Mouse (Mus musculus): Measurements from ENCODE around the gene St6galnac3.

Gene St6galnac3

GRCm38 (mm10) chr3:153513501-153514060 is 211.4 kb downstream of the St6galnac3 start:
- DNase-seq (ENCODE audit: low spot score in 2 of 2), result no peak

DNA sequence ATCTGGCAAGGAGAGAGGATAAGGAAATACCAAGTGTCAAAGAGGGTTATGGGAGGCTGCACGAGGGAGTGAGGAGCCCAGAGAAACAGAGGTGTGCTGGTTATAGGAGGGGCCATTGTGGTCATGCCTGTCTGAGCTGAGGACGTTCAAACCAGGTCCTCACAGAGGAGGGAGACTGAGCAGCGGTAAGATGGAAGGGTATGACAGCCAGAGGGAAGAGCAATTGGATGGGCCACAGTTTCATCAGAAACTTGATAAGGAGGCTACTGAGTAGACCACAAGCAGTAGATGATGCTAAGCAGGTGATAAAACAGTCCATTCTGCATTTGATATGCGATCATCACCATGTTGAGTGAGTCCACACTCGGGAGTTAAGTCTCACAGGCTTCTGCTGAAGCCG is 212.4 kb downstream of the St6galnac3 start:
- DNase-seq (ENCODE audit: low spot score in 2 of 2), result no peak

GRCm38 (mm10) chr3:153511151-153511580 is 213.8 kb downstream of the St6galnac3 start:
- DNase-seq (ENCODE audit: low spot score in 2 of 2), result no peak

DNA sequence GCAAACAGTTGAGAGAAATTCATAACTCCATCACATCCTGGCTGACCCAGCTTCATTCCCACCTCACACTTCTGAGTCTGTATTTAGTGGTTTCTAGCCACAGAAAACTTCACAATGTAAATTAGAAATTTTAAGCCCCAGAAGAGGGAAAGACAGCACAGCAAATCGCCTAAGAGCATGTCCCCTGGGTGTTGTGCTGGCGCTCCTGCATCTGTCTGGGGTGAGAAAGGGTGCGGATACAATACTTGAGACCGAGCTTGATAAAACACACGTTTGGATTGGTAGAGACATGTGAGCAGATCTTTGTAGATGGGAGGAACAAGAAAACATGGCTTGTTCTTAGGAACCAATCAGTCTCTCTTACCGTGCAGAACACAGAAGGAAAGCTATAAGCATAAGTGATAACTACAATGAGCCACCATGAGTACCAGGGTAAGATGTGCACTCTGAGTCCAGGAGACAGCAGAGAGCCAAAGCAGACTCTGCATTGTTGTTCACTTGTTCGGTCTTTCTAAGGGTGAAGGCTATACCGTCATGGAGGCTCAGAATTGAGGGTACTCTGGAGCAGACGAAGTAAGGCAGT is 214.8 kb downstream of the St6galnac3 start:
- no peak for DNase-seq (ENCODE audit: low spot score in 2 of 2)

- no peak for DNase-seq (ENCODE audit: low spot score in 2 of 2)
Measured at GRCm38 (mm10) chr3:153509643-153510042, 215.3 kb downstream of the St6galnac3 start.

DNA sequence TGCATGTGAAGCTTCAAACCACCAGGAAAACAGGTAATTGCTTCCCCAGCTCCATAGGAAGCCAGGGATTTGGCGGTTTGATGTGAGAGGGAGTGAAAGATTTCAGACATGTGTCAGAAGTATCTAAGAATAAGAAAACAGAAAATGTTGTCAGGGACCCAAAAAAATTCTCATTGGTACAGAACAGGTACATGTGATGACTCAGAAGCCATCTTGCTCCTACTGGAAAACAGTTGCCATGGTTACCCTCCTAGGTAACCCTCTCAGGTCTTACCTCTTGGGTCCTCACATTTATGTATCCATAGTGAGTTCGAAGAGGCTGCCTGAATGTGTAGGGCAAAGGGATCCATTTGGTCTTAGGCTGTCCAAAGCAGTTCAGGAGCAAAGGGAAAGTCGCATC is 215.9 kb downstream of the St6galnac3 start:
- no peak for DNase-seq (ENCODE audit: low spot score in 2 of 2)

GRCm38 (mm10) chr3:153508592-153508991 is 216.4 kb downstream of the St6galnac3 start:
- no peak for DNase-seq (ENCODE audit: low spot score in 2 of 2)

DNA sequence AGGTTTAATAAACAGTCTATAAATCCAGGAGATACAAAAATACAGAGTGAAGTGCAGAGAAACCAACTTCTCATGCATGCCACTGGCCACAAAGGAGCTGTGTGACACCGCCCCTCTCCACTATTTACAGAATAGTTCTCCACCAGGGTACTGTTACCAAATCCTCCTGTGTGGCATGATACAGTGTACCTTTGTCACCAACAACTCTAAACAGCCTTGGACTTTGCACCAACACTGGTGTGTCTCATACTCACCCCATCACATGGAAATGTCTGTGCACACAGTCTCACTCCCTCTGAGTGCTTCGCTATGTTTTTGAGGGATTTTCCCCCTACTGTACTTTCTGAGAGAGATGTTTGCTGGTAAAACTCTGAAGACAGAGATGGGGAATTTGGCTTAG is 217.4 kb downstream of the St6galnac3 start:
- no peak for DNase-seq (ENCODE audit: low spot score in 2 of 2)

GRCm38 (mm10) chr3:153502488-153502887 is 222.5 kb downstream of the St6galnac3 start:
- no peak for DNase-seq (ENCODE audit: low spot score in 2 of 2)

DNA sequence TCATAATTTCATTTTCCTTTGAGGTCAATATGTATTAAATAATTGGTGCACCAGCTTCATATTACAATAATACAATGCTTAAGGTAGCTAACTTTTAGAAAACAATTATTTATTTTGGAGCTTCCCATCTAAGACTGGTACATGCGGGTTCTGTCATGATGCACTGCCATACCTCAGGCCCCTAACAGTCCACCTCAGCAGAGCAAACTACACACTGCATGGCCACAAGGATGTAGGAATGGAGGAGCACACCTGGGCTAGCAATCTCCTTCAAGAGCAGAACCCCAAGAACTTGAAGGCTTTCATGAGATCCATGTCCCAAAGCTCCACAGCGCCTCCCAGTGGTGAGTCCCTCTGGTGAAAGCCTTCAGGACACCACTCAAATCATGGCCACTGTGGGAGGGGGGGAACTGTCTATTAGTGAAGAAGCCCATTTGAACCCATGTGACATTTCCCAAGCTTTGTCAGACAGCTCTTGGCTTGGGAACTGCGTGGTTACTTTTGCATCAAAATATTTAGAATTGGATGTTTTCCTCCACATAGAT is 223.6 kb downstream of the St6galnac3 start:
- peak in 1 of 2 experiments; percentile 3 for DNase-seq (ENCODE audit: low spot score in 2 of 2)

DNA sequence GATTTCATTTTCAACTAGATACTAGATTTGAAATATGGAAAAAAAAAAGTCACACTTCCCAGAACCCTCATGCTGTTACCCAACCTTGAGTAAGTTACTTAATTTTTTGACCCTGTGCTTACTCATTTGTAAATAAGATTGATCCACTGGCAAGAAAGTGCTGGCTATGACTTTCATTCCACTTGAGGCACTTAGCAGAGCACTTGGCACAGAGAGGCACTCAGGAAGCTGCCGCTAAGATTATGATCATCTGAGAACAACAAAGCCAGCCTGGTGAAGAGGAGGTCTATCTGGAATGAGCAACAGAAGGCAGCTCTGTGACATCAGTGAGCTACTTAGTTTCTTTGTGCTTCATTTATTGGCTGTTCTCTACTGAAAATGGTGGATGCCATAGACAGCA is 232.0 kb downstream of the St6galnac3 start:
- DNase-seq (ENCODE audit: low spot score in 2 of 2), result no peak

- DNase-seq (ENCODE audit: low spot score in 2 of 2), result no peak
Measured at GRCm38 (mm10) chr3:153489718-153490117, 235.3 kb downstream of the St6galnac3 start.

- DNase-seq (ENCODE audit: low spot score in 2 of 2), result no peak
Measured at GRCm38 (mm10) chr3:153488931-153489330, 236.0 kb downstream of the St6galnac3 start.

DNA sequence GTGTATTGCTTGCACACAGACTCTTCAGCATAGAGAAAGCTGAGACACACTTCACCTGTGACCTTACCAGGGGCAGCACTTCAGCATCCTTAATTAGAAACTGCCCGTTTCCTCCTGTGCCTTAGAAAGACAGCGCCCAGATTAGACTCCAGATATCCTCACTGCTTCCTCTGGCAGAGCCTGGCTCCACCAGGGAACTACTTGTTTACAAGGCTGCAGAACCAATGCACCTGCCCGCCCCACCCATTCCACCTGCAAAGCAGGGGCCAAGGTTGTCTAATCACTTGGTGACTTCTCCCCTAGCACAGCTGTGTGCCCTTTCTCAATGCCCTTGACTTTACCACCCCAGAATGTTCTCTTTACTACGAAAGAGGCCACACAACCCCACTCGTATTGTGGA is 239.8 kb downstream of the St6galnac3 start:
- DNase-seq (ENCODE audit: low spot score in 2 of 2), result no peak

- peak; percentile 6 to 15 for DNase-seq (ENCODE audit: low spot score in 2 of 2)
Measured at GRCm38 (mm10) chr3:153484701-153485100, 240.3 kb downstream of the St6galnac3 start.

DNA sequence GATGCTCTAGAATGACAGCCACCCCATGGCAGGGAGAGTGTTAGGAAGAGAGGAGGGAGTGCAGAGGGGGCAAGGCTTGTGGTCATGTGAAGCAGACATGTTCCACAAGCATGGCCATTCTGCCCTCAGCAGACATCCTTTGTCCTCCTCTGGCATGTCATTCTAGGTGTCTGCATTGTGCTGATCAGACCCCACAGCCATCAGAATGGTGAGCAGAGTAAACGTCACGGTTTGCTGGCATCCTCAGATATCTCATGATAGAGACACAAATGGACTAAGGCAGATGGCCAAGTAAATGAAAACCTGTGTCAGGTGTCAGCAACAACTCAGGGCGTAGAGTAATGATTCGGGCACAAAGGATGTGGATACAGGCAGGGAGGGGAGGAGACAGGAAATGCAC is 241.3 kb downstream of the St6galnac3 start:
- DNase-seq (ENCODE audit: low spot score in 2 of 2), result no peak

GRCm38 (mm10) chr3:153482098-153482497 is 242.9 kb downstream of the St6galnac3 start:
- no peak for DNase-seq (ENCODE audit: low spot score in 2 of 2)

DNA sequence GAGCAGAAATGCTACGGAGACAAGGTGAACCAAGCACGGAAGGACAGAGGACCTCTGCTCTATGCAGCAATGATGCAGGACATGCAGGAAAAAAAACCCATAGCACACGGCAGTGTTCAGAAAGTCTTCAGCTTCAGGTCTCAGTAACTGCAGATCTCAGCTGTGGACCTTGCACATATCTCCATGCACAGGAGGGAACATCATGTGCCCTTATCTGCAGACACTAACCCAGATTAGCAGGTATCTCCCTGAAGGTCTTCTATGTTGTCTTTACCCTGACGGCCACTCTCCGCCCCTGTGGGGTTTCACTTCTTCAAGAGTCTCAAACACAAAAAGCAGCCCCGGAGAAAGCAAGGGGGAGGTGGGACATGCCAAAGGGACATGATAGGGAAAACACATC is 244.0 kb downstream of the St6galnac3 start:
- no peak for DNase-seq (ENCODE audit: low spot score in 2 of 2)

DNA sequence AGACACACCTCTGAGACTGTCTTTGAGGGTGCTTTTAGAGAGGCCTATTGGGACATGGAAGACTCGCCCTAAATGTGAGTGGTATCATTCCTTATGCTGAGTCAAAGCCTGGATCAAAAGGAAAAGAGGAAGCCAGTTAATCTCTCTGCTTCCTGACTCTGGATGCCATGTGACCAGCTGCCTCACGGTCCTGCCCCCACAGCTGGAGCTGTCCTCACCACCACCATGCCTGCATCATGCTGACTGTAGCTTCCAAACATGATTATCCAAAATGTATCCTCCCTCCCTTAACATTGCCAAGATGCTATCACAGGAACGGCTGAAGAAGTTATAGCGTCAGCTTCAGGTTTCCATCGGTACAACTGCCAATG is 244.4 kb downstream of the St6galnac3 start:
- DNase-seq (ENCODE audit: low spot score in 2 of 2), result no peak

GRCm38 (mm10) chr3:153480005-153480635 is 244.9 kb downstream of the St6galnac3 start:
- no peak for DNase-seq (ENCODE audit: low spot score in 2 of 2)

DNA sequence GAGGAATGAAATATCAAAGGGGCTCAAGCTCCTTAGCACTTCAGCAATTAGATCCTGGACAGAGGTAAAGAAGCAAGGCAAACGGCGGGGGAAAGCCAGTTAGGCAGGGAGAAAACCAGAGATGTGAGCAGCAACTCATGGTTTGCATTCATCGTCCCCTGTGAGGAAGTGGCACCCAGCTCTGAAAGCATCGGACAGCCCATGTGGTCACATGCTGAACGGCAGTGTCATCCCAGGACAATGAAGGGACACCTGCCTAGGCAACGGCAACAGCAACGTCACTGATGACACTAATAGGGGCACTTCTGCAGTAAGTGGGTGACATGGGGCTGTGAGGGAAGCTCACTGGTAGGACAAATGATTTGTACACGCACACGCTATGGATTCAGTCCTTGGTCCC is 249.1 kb downstream of the St6galnac3 start:
- no peak for DNase-seq (ENCODE audit: low spot score in 2 of 2)

GRCm38 (mm10) chr3:153475461-153475860 is 249.5 kb downstream of the St6galnac3 start:
- DNase-seq (ENCODE audit: low spot score in 2 of 2), result no peak
